Mouse (Mus musculus): Measurements from ENCODE around the gene Ift88. TPM values are rescaled to one million over a fixed set of nuclear protein-coding genes. Genes with fewer than 3 reads are reported as not detected.
A peak's percentile ranks its signal among the peaks of the same experiment; 100 is the strongest.

Gene Ift88
- polyA plus RNA-seq, 1 experiment, result 17.4 TPM

- H3K27ac ChIP-seq (ENCODE audit: insufficient read depth, low read length), result no peak overlapping the region
- no peak overlapping the region for H3K9ac ChIP-seq (ENCODE audit: low read depth, poor library complexity, severe bottlenecking)
- TF ChIP-seq EP300 (IDR thresholded peaks at IDR 0.05; ENCODE audit: insufficient read depth, low read depth, low read length) (0 out of 2 replicates have a peak, but pooled peaks have one; percentile 9), POLR2A (IDR thresholded peaks at IDR 0.05; ENCODE audit: insufficient read depth, low read length) (no peak)
- H3K4me1 ChIP-seq (ENCODE audit: control insufficient read depth, insufficient read depth, low read length), result peaks cover 4% of the 10 kb centered on the region
- H3K9me3 ChIP-seq (replicated peaks; ENCODE audit: control insufficient read depth, insufficient read depth, low read length, poor library complexity, severe bottlenecking), result no peaks in the 10 kb centered on the region
- H3K4me3 ChIP-seq (ENCODE audit: low read depth, low read length), result no peak overlapping the region
- no peaks in the 10 kb centered on the region for H3K27me3 ChIP-seq (ENCODE audit: control insufficient read depth, insufficient read depth, low read length, poor library complexity, severe bottlenecking)
- no peaks in the 10 kb centered on the region for H3K36me3 ChIP-seq (ENCODE audit: control insufficient read depth, insufficient read depth, low read length, poor library complexity, severe bottlenecking)
Observed at GRCm38 (mm10) chr14:57545526-57545925, 121.7 kb downstream of the Ift88 start.

GRCm38 (mm10) chr14:57546131-57546530 is 122.3 kb downstream of the Ift88 start:
- no peaks in the 10 kb centered on the region for H3K27me3 ChIP-seq (ENCODE audit: control insufficient read depth, insufficient read depth, low read length, poor library complexity, severe bottlenecking)
- no peak overlapping the region for H3K4me3 ChIP-seq (ENCODE audit: low read depth, low read length)
- no peaks in the 10 kb centered on the region for H3K9me3 ChIP-seq (replicated peaks; ENCODE audit: control insufficient read depth, insufficient read depth, low read length, poor library complexity, severe bottlenecking)
- H3K36me3 ChIP-seq (ENCODE audit: control insufficient read depth, insufficient read depth, low read length, poor library complexity, severe bottlenecking), result no peaks in the 10 kb centered on the region
- no peak overlapping the region for H3K9ac ChIP-seq (ENCODE audit: low read depth, poor library complexity, severe bottlenecking)
- TF ChIP-seq EP300 (IDR thresholded peaks at IDR 0.05; ENCODE audit: insufficient read depth, low read depth, low read length) (no peak), CTCF (IDR thresholded peaks at IDR 0.05; ENCODE audit: low read depth, low read length) (no peak), POLR2A (IDR thresholded peaks at IDR 0.05; ENCODE audit: insufficient read depth, low read length) (no peak)
- H3K27ac ChIP-seq (ENCODE audit: insufficient read depth, low read length), result no peak overlapping the region
- peaks cover 4% of the 10 kb centered on the region for H3K4me1 ChIP-seq (ENCODE audit: control insufficient read depth, insufficient read depth, low read length)

- no peak for TF ChIP-seq EP300 (IDR thresholded peaks at IDR 0.05; ENCODE audit: insufficient read depth, low read depth, low read length)
- TF ChIP-seq POLR2A (IDR thresholded peaks at IDR 0.05; ENCODE audit: insufficient read depth, low read length), result no peak
- TF ChIP-seq CTCF (IDR thresholded peaks at IDR 0.05; ENCODE audit: low read depth, low read length), result no peak
- H3K9me3 ChIP-seq (replicated peaks; ENCODE audit: control insufficient read depth, insufficient read depth, low read length, poor library complexity, severe bottlenecking), result no peaks in the 10 kb centered on the region
- H3K9ac ChIP-seq (ENCODE audit: low read depth, poor library complexity, severe bottlenecking), result no peak overlapping the region
- H3K27ac ChIP-seq (ENCODE audit: insufficient read depth, low read length), result no peak overlapping the region
- H3K4me1 ChIP-seq (ENCODE audit: control insufficient read depth, insufficient read depth, low read length), result peaks cover 4% of the 10 kb centered on the region
- no peak overlapping the region for H3K4me3 ChIP-seq (ENCODE audit: low read depth, low read length)
- no peaks in the 10 kb centered on the region for H3K36me3 ChIP-seq (ENCODE audit: control insufficient read depth, insufficient read depth, low read length, poor library complexity, severe bottlenecking)
- H3K27me3 ChIP-seq (ENCODE audit: control insufficient read depth, insufficient read depth, low read length, poor library complexity, severe bottlenecking), result no peaks in the 10 kb centered on the region
Observed at GRCm38 (mm10) chr14:57546557-57547021, 122.7 kb downstream of the Ift88 start.

- H3K27ac ChIP-seq (ENCODE audit: insufficient read depth, low read length), result no peak overlapping the region
- no peaks in the 10 kb centered on the region for H3K9me3 ChIP-seq (replicated peaks; ENCODE audit: control insufficient read depth, insufficient read depth, low read length, poor library complexity, severe bottlenecking)
- no peak overlapping the region for H3K9ac ChIP-seq (ENCODE audit: low read depth, poor library complexity, severe bottlenecking)
- no peaks in the 10 kb centered on the region for H3K27me3 ChIP-seq (ENCODE audit: control insufficient read depth, insufficient read depth, low read length, poor library complexity, severe bottlenecking)
- no peak overlapping the region for H3K4me3 ChIP-seq (ENCODE audit: low read depth, low read length)
- H3K4me1 ChIP-seq (ENCODE audit: control insufficient read depth, insufficient read depth, low read length), result peaks cover 4% of the 10 kb centered on the region
- no peaks in the 10 kb centered on the region for H3K36me3 ChIP-seq (ENCODE audit: control insufficient read depth, insufficient read depth, low read length, poor library complexity, severe bottlenecking)
- TF ChIP-seq CTCF (IDR thresholded peaks at IDR 0.05; ENCODE audit: low read depth, low read length), result no peak
- no peak for TF ChIP-seq POLR2A (IDR thresholded peaks at IDR 0.05; ENCODE audit: insufficient read depth, low read length)
- no peak for TF ChIP-seq EP300 (IDR thresholded peaks at IDR 0.05; ENCODE audit: insufficient read depth, low read depth, low read length)
Observed at GRCm38 (mm10) chr14:57547062-57547461, 123.2 kb downstream of the Ift88 start.

GRCm38 (mm10) chr14:57552945-57553344 is 129.1 kb downstream of the Ift88 start:
- TF ChIP-seq POLR2A (IDR thresholded peaks at IDR 0.05; ENCODE audit: insufficient read depth, low read length), result no peak
- no peak for TF ChIP-seq EP300 (IDR thresholded peaks at IDR 0.05; ENCODE audit: insufficient read depth, low read depth, low read length)
- no peak for TF ChIP-seq CTCF (IDR thresholded peaks at IDR 0.05; ENCODE audit: low read depth, low read length)
- Histone ChIP-seq H3K36me3 (ENCODE audit: control insufficient read depth, insufficient read depth, low read length, poor library complexity, severe bottlenecking) (no peaks in the 10 kb centered on the region), H3K27me3 (ENCODE audit: control insufficient read depth, insufficient read depth, low read length, poor library complexity, severe bottlenecking) (no peaks in the 10 kb centered on the region), H3K9ac (ENCODE audit: low read depth, poor library complexity, severe bottlenecking) (no peak overlapping the region), H3K27ac (ENCODE audit: insufficient read depth, low read length) (no peak overlapping the region), H3K4me1 (ENCODE audit: control insufficient read depth, insufficient read depth, low read length) (peaks cover 3% of the 10 kb centered on the region), H3K4me3 (ENCODE audit: low read depth, low read length) (no peak overlapping the region), H3K9me3 (replicated peaks; ENCODE audit: control insufficient read depth, insufficient read depth, low read length, poor library complexity, severe bottlenecking) (no peaks in the 10 kb centered on the region)

GRCm38 (mm10) chr14:57554434-57554833 is 130.6 kb downstream of the Ift88 start:
- TF ChIP-seq CTCF (IDR thresholded peaks at IDR 0.05; ENCODE audit: low read depth, low read length) (no peak), EP300 (IDR thresholded peaks at IDR 0.05; ENCODE audit: insufficient read depth, low read depth, low read length) (no peak), POLR2A (IDR thresholded peaks at IDR 0.05; ENCODE audit: insufficient read depth, low read length) (no peak)
- H3K4me3 ChIP-seq (ENCODE audit: low read depth, low read length), result no peak overlapping the region
- no peaks in the 10 kb centered on the region for H3K36me3 ChIP-seq (ENCODE audit: control insufficient read depth, insufficient read depth, low read length, poor library complexity, severe bottlenecking)
- H3K27me3 ChIP-seq (ENCODE audit: control insufficient read depth, insufficient read depth, low read length, poor library complexity, severe bottlenecking), result no peaks in the 10 kb centered on the region
- no peaks in the 10 kb centered on the region for H3K9me3 ChIP-seq (replicated peaks; ENCODE audit: control insufficient read depth, insufficient read depth, low read length, poor library complexity, severe bottlenecking)
- H3K4me1 ChIP-seq (ENCODE audit: control insufficient read depth, insufficient read depth, low read length), result peaks cover 3% of the 10 kb centered on the region
- H3K9ac ChIP-seq (ENCODE audit: low read depth, poor library complexity, severe bottlenecking), result no peak overlapping the region
- no peak overlapping the region for H3K27ac ChIP-seq (ENCODE audit: insufficient read depth, low read length)

Data from ES-Bruce4 (cell line).